Mouse (Mus musculus) regulatory T cell (primary cell): Measurements from ENCODE around the gene Rnf212b.

ENCODE experiments used
- in situ Hi-C: fragments of 300-600 bp; cut with MboI, MseI; formaldehyde crosslinking; loops from one replicate; pipeline ENCODE4 v1.15.1; 2025; ENCODE audit warnings: high pct_unique_total_duplicates

Rnf212b gene

GRCm38 (mm10) chr14:54795901-54796300 is 18.0 kb upstream of the Rnf212b start:
- in situ Hi-C loops = no loop called here

- in situ Hi-C loops = no loop called here
These were observed 17.2 kb upstream of the Rnf212b start for GRCm38 (mm10) chr14:54796760-54797159.

- in situ Hi-C loops = no loop called here
These were observed 14.3 kb upstream of the Rnf212b start for GRCm38 (mm10) chr14:54799686-54800085.

GRCm38 (mm10) chr14:54802428-54802827 is 11.5 kb upstream of the Rnf212b start:
- in situ Hi-C loops = no loop called here

- in situ Hi-C loops = no loop called here
These were observed 7.8 kb upstream of the Rnf212b start for GRCm38 (mm10) chr14:54806124-54806523.

- in situ Hi-C loops = no loop called here
These were observed 4.9 kb upstream of the Rnf212b start for GRCm38 (mm10) chr14:54808718-54809667.

DNA sequence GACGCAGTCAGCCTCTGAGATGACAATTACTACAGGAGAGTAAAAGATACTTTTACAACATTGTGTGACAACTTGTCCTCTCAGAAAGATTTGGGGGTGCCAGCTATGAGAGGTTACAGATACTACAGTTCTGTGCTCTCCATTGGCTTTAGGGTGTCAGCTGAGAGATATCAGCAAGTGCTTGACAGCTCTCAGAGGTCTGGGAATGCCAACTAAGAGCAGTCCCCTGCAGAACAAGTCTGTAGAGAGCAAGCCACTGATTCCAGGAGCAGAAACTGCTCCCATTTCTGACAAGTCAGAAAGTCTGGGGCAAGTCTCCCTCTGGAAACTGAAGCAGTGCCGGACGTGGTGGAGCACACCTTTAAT is 4.3 kb upstream of the Rnf212b start:
- in situ Hi-C loops = no loop called here

GRCm38 (mm10) chr14:54815737-54816136 is 1.8 kb downstream of the Rnf212b start:
- in situ Hi-C loops = no loop called here

- in situ Hi-C loops = no loop called here
These were observed 3.9 kb downstream of the Rnf212b start for GRCm38 (mm10) chr14:54817791-54818190.

- in situ Hi-C loops = no loop called here
These were observed 8.4 kb downstream of the Rnf212b start for GRCm38 (mm10) chr14:54822301-54822700.

DNA sequence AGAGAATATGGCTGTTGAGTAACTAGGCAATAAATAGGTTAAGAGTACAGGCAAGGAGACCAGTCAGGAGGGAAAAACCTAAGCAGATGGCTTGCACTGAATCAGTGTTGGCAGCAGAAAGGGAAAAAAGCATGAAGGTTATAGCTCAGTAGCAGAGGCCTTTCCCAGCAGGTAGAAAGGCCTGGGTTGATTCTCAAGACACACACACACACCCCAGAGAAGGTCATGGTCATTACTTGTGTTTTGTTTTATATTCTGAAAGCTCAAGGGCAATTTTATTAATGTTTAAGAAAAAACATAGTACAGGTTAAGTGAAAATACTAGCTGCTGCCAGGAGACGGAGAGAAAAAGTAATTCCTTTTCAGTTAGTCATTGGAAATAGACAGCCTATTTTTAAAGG is 9.8 kb downstream of the Rnf212b start:
- in situ Hi-C loops = no loop called here

- in situ Hi-C loops = no loop called here
These were observed 29.5 kb downstream of the Rnf212b start for GRCm38 (mm10) chr14:54843461-54843860.

GRCm38 (mm10) chr14:54855726-54856125 is 41.8 kb downstream of the Rnf212b start:
- in situ Hi-C loops = no loop called here

DNA sequence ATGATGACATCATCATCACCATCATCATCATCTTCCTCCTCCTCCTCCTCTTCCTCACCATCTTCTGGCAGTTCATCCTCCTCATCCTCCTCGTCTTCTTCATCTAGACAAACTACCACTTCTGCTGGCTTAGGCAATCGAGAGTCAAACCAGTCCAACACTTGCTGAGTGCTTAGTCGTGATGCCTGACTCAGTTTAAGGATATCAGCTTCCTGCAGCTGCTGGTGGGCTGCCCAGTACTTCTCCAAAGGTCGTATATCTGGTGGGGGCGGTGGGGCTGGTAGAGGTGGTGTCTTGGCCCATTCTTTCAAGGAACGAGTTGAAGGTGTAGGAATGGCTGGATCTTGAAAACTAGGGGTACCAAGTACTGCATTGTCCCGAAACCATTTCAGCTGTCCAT is 42.8 kb downstream of the Rnf212b start:
- in situ Hi-C loops = no loop called here

DNA sequence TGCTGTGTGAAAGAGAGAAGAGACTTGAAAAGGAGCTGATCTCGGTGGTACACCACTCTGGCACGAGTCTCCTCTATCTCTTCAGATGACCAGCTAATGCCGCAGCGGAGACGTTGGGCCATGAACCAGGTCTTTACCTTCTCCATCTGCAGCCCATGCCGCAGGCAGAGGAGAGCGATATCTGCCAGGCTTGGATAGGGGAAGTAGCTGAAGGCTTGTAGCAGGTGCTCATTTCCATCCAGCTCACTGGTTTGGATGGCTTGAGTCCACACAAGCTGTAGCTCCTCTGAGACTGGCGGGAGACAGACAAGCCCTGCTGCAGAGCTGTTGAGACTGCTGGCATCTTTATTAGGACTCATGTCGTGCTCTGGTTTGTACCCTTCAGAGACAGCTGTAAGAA is 44.0 kb downstream of the Rnf212b start:
- in situ Hi-C loops = no loop called here

GRCm38 (mm10) chr14:54860511-54860910 is 46.6 kb downstream of the Rnf212b start:
- in situ Hi-C loops = no loop called here

DNA sequence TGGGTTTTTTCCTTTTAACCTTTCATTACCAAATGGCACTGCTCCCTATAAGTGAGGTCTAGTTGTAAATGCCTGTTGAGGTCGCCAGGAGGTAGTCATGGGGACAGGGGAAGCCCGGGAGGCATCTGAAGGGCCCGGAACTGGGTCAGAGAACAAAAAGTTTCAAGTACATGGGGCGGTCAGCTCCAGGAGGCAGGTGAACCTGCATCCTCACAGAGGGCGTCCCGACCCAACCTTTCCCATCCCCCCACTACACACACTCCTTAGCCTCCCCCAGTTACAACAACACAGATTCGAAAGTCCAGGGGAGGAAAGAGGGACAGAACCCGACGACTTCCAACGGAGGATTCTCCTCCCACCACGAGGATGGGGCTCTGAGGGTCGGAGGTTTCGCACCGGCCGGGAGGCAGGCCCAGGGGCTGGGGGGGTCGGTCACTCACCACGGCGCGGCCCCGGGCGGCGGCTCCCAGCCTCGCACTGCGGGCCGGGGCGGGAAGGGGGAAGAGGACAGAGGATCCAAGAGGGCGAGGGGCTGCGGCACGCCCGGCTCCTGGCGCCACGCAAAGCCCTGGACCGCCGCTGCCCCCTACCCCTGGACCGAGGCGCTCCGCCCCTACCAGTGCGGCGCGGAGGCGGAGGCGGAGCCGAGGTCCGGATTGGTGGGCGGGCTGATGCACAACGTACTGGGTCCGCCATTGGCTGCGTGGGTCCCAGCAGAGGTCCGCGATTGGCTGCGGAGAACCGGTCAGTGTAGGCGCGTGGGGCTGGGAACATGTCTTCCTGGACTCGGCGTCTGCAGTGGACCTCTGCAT is 49.8 kb downstream of the Rnf212b start:
- in situ Hi-C loops = no loop called here

- in situ Hi-C loops = no loop called here
These were observed 50.5 kb downstream of the Rnf212b start for GRCm38 (mm10) chr14:54864313-54865036.

- in situ Hi-C loops = no loop called here
These were observed 51.7 kb downstream of the Rnf212b start for GRCm38 (mm10) chr14:54865626-54866025.

GRCm38 (mm10) chr14:54866268-54866667 is 52.3 kb downstream of the Rnf212b start:
- in situ Hi-C loops = no loop called here

- in situ Hi-C loops = no loop called here
These were observed 53.0 kb downstream of the Rnf212b start for GRCm38 (mm10) chr14:54866936-54867335.

DNA sequence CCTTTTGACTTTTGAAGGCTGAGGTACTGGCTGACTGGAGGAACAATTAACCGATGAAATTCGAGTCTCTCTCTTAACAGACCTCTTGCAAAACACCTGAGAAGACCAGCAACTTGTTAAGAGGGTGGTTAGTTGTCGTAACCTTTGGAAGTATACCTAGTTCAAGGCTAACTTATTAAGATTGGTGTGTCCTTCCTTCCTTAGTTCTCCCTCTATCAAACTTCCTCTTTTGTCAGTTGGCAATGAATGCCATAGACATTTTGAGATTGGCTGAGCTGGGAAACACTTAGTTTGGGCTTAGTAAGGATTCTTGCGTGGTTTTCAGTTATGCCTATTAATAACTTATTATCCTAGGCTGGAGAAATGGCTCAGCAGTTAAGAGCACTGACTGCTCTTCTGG is 54.1 kb downstream of the Rnf212b start:
- in situ Hi-C loops = no loop called here
